Mouse (Mus musculus): ENCODE data around the gene Twf2.

Twf2 gene

GRCm38 (mm10) chr9:106177799-106178198 lies 25.1 kb upstream of the Twf2 start:
- no peak for DNase-seq (ENCODE audit: low spot score in 2 of 2)

GRCm38 (mm10) chr9:106179454-106179853 lies 23.5 kb upstream of the Twf2 start:
- DNase-seq (ENCODE audit: low spot score in 2 of 2) = no peak

- no peak for DNase-seq (ENCODE audit: low spot score in 2 of 2)
Observed at GRCm38 (mm10) chr9:106179964-106180363, 22.9 kb upstream of the Twf2 start.

GRCm38 (mm10) chr9:106182146-106182545 lies 20.8 kb upstream of the Twf2 start:
- DNase-seq (ENCODE audit: low spot score in 2 of 2) = no peak

- DNase-seq (ENCODE audit: low spot score in 2 of 2) = no peak
Observed at GRCm38 (mm10) chr9:106183996-106184395, 18.9 kb upstream of the Twf2 start.

- no peak for DNase-seq (ENCODE audit: low spot score in 2 of 2)
Observed at GRCm38 (mm10) chr9:106191355-106191754, 11.6 kb upstream of the Twf2 start.

- no peak for DNase-seq (ENCODE audit: low spot score in 2 of 2)
Observed at GRCm38 (mm10) chr9:106192024-106192423, 10.9 kb upstream of the Twf2 start.

- DNase-seq (ENCODE audit: low spot score in 2 of 2) = no peak
Observed at GRCm38 (mm10) chr9:106192998-106193397, 9.9 kb upstream of the Twf2 start.

- DNase-seq (ENCODE audit: low spot score in 2 of 2) = no peak
Observed at GRCm38 (mm10) chr9:106193930-106194807, 8.7 kb upstream of the Twf2 start.

- DNase-seq (ENCODE audit: low spot score in 2 of 2) = no peak
Observed at GRCm38 (mm10) chr9:106195693-106196092, 7.2 kb upstream of the Twf2 start.

GRCm38 (mm10) chr9:106197081-106197713 lies 5.7 kb upstream of the Twf2 start:
- DNase-seq (ENCODE audit: low spot score in 2 of 2) = no peak

GRCm38 (mm10) chr9:106197732-106198131 lies 5.2 kb upstream of the Twf2 start:
- DNase-seq (ENCODE audit: low spot score in 2 of 2) = no peak

- peak; percentile 52 to 62 for DNase-seq (ENCODE audit: low spot score in 2 of 2)
Observed at GRCm38 (mm10) chr9:106198962-106199458, 3.9 kb upstream of the Twf2 start.

GRCm38 (mm10) chr9:106199535-106200272 lies 3.2 kb upstream of the Twf2 start, which contains the start of gene Ppm1m:
Gene Ppm1m (minus strand): TSS chr9:106199746.
- no peak for DNase-seq (ENCODE audit: low spot score in 2 of 2)

- DNase-seq (ENCODE audit: low spot score in 2 of 2) = no peak
Observed at GRCm38 (mm10) chr9:106201895-106202294, 1.0 kb upstream of the Twf2 start.

GRCm38 (mm10) chr9:106203990-106204851 lies 1.3 kb downstream of the Twf2 start:
- no peak for DNase-seq (ENCODE audit: low spot score in 2 of 2)

- no peak for DNase-seq (ENCODE audit: low spot score in 2 of 2)
Observed at GRCm38 (mm10) chr9:106205713-106206290, 2.9 kb downstream of the Twf2 start.

- no peak for DNase-seq (ENCODE audit: low spot score in 2 of 2)
Observed at GRCm38 (mm10) chr9:106206515-106206914, 3.6 kb downstream of the Twf2 start.

GRCm38 (mm10) chr9:106208181-106208580 lies 5.3 kb downstream of the Twf2 start:
- no peak for DNase-seq (ENCODE audit: low spot score in 2 of 2)

GRCm38 (mm10) chr9:106209954-106210353 lies 7.0 kb downstream of the Twf2 start:
- DNase-seq (ENCODE audit: low spot score in 2 of 2) = no peak

Data from urinary bladder, adult 18-20 months (tissue).